Mouse (Mus musculus): ENCODE data around the gene Atp8a1. TPM values are rescaled to one million over a fixed set of nuclear protein-coding genes. Genes with fewer than 3 reads are reported as not detected.
"Not testable (repeated sequence)": the region's sequence is repeated elsewhere in the genome, so short reads cannot be mapped to it uniquely, and the experiment has no call there.

Gene Atp8a1
- total RNA-seq, 2 experiments from 2014 or later: 19.2 to 20.3 TPM

- intact Hi-C loops (cut with DNase I): no loop called here
- no peak for DNase-seq
These were observed 15.7 kb downstream of the Atp8a1 start for GRCm38 (mm10) chr5:67831293-67832147.

GRCm38 (mm10) chr5:67828356-67828755 is 18.9 kb downstream of the Atp8a1 start:
- intact Hi-C loops (cut with DNase I): no loop called here
- DNase-seq: no peak

- intact Hi-C loops (cut with DNase I): no loop called here
- no peak for DNase-seq
These were observed 20.3 kb downstream of the Atp8a1 start for GRCm38 (mm10) chr5:67826935-67827334.

- intact Hi-C loops (cut with DNase I): no loop called here
- no peak for DNase-seq
These were observed 21.0 kb downstream of the Atp8a1 start for GRCm38 (mm10) chr5:67826278-67826677.

- intact Hi-C loops (cut with DNase I): no loop called here
- no peak for DNase-seq
These were observed 22.6 kb downstream of the Atp8a1 start for GRCm38 (mm10) chr5:67824600-67824999.

- intact Hi-C loops (cut with DNase I): no loop called here
- DNase-seq: no peak
These were observed 23.5 kb downstream of the Atp8a1 start for GRCm38 (mm10) chr5:67823771-67824170.

GRCm38 (mm10) chr5:67822619-67823018 is 24.6 kb downstream of the Atp8a1 start:
- no peak for DNase-seq
- intact Hi-C loops (cut with DNase I): no loop called here

- intact Hi-C loops (cut with DNase I): no loop called here
- DNase-seq: peak; percentile 61 to 63
These were observed 25.2 kb downstream of the Atp8a1 start for GRCm38 (mm10) chr5:67821987-67822401.

GRCm38 (mm10) chr5:67821185-67821584 is 26.0 kb downstream of the Atp8a1 start:
- no peak for DNase-seq
- intact Hi-C loops (cut with DNase I): no loop called here

GRCm38 (mm10) chr5:67819451-67819850 is 27.8 kb downstream of the Atp8a1 start:
- DNase-seq: no peak
- intact Hi-C loops (cut with DNase I): no loop called here

- DNase-seq: peak; percentile 20 to 41
These were observed 31.5 kb downstream of the Atp8a1 start for GRCm38 (mm10) chr5:67815572-67816325.

GRCm38 (mm10) chr5:67815060-67815459 is 32.2 kb downstream of the Atp8a1 start:
- intact Hi-C loops (cut with DNase I): not testable (repeated sequence)

More at GRCm38 (mm10) chr5:67815572-67816325, 31.5 kb downstream of the Atp8a1 start:
- intact Hi-C loops (cut with DNase I): no loop called here

GRCm38 (mm10) chr5:67814437-67814965 is 32.7 kb downstream of the Atp8a1 start:
- intact Hi-C loops (cut with DNase I): no loop called here
- DNase-seq: no peak

More at GRCm38 (mm10) chr5:67815060-67815459, 32.2 kb downstream of the Atp8a1 start:
- not testable (repeated sequence) for DNase-seq

- intact Hi-C loops (cut with DNase I): no loop called here
- no peak for DNase-seq
These were observed 33.9 kb downstream of the Atp8a1 start for GRCm38 (mm10) chr5:67813334-67813733.

- no peak for DNase-seq
- intact Hi-C loops (cut with DNase I): no loop called here
These were observed 44.8 kb downstream of the Atp8a1 start for GRCm38 (mm10) chr5:67802174-67803030.

GRCm38 (mm10) chr5:67800801-67801200 is 46.4 kb downstream of the Atp8a1 start:
- intact Hi-C loops (cut with DNase I): no loop called here
- no peak for DNase-seq

GRCm38 (mm10) chr5:67799785-67800184 is 47.4 kb downstream of the Atp8a1 start:
- intact Hi-C loops (cut with DNase I): loop anchor here (5.0 kb wide), 1 partner anchor 42 kb away; no protein-coding TSS in a partner anchor
- no peak for DNase-seq

- intact Hi-C loops (cut with DNase I): loop anchor here (5.0 kb wide), 1 partner anchor 41 kb away; no protein-coding TSS in a partner anchor
- peak in 1 of 2 experiments; percentile 15 for DNase-seq
These were observed 48.9 kb downstream of the Atp8a1 start for GRCm38 (mm10) chr5:67798348-67798747.

GRCm38 (mm10) chr5:67797006-67797958 is 50.0 kb downstream of the Atp8a1 start:
- DNase-seq: peak in 1 of 2 experiments; percentile 30
- intact Hi-C loops (cut with DNase I): loop anchor here (2.0 to 5.0 kb wide), 2 partner anchors 14 to 40 kb away; no protein-coding TSS in a partner anchor
